Mouse (Mus musculus): ENCODE data around the gene Ppm1e.

DNA sequence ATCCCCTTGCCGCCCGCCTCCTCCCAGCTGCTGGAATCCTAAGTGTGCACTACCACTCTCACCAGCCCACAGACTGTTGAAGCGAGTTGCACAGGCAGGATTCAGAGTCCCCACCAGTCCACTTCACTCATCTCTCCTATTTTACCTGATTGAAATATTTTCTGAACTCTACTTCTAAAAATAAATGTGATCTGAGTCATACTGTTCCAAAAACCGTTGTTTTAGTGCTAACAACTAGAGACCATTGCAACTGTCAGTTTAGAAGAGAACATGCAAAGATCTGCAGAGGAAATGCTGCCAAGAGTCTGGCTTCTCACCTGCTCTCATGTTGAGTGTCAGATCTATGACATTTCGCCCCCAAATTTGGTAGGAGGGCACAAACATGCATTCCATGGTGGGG is 125.4 kb downstream of the Ppm1e start:
- no peak for TF ChIP-seq CTCF (conservative IDR thresholded peaks at IDR 0.05; ENCODE audit: insufficient read depth, insufficient read length, low read depth, low read length)
- no peak for TF ChIP-seq POLR2A (IDR thresholded peaks at IDR 0.05; ENCODE audit: low read depth, low read length)
